Mouse (Mus musculus): ENCODE results near the gene Fbxo2. TPM values are rescaled to one million over a fixed set of nuclear protein-coding genes. Genes with fewer than 3 reads are reported as not detected.

Fbxo2 gene
- total and polyA plus RNA-seq, 2 experiments from 2014 or later: 39.8 to 45.6 TPM

- WGBS: 3% methylated on average over 44 of the region's 67 CpGs
- H3K4me1 ChIP-seq (ENCODE audit: insufficient read depth, low read length): no peaks in the 10 kb centered on the region
Observed at GRCm38 (mm10) chr4:148151267-148152168, 8.9 kb upstream of the Fbxo2 start, which contains the start of gene Fbxo6. Gene Fbxo6, minus strand, starts transcription at chr4:148152140.

GRCm38 (mm10) chr4:148152547-148152946, 7.9 kb upstream of the Fbxo2 start:
- H3K4me2 ChIP-seq (ENCODE audit: low read depth, low read length): no peak overlapping the region
- H3K4me3 ChIP-seq (ENCODE audit: low read length): no peak overlapping the region
- no peaks in the 10 kb centered on the region for H3K27me3 ChIP-seq (ENCODE audit: insufficient read depth, low read length)
- TF ChIP-seq CTCF (IDR thresholded peaks at IDR 0.05; ENCODE audit: low read depth): no peak
- H3K36me3 ChIP-seq (ENCODE audit: insufficient read depth, low read length): peaks cover 30% of the 10 kb centered on the region; the same call in 1 of the 2 replicates
- H3K9ac ChIP-seq (replicated peaks; ENCODE audit: low read length): no peak overlapping the region
- WGBS: 74% methylated on average over 5 of the region's 5 CpGs
- DNase-seq (ENCODE audit: low spot score) (no peak), ATAC-seq (no peak)
- no peaks in the 10 kb centered on the region for H3K4me1 ChIP-seq (ENCODE audit: insufficient read depth, low read length)
- no peaks in the 10 kb centered on the region for H3K9me3 ChIP-seq (ENCODE audit: low read length)
- H3K27ac ChIP-seq: no peak overlapping the region

More at GRCm38 (mm10) chr4:148151267-148152168, 8.9 kb upstream of the Fbxo2 start, which contains the start of gene Fbxo6:
- Histone ChIP-seq H3K36me3 (ENCODE audit: insufficient read depth, low read length) (peaks cover 31% of the 10 kb centered on the region; the same call in 1 of the 2 replicates), H3K4me2 (ENCODE audit: low read depth, low read length) (peak within 1 kb of the TSS; percentile 94), H3K27ac (peak within 1 kb of the TSS; percentile 95), H3K9ac (replicated peaks; ENCODE audit: low read length) (peak within 1 kb of the TSS; percentile 80), H3K27me3 (ENCODE audit: insufficient read depth, low read length) (no peaks in the 10 kb centered on the region), H3K4me3 (ENCODE audit: low read length) (peak within 1 kb of the TSS; percentile 61), H3K9me3 (ENCODE audit: low read length) (no peaks in the 10 kb centered on the region)
- TF ChIP-seq CTCF (IDR thresholded peaks at IDR 0.05; ENCODE audit: low read depth): peak; percentile 82
- ATAC-seq (peak; percentile 92), DNase-seq (ENCODE audit: low spot score) (peak; percentile 94)

- peaks cover 33% of the 10 kb centered on the region for H3K36me3 ChIP-seq (ENCODE audit: insufficient read depth, low read length)
- no peak overlapping the region for H3K4me2 ChIP-seq (ENCODE audit: low read depth, low read length)
- ATAC-seq (no peak), DNase-seq (ENCODE audit: low spot score) (no peak)
- H3K4me3 ChIP-seq (ENCODE audit: low read length): no peak overlapping the region
- TF ChIP-seq CTCF (IDR thresholded peaks at IDR 0.05; ENCODE audit: low read depth): no peak
- no peaks in the 10 kb centered on the region for H3K27me3 ChIP-seq (ENCODE audit: insufficient read depth, low read length)
- 92% methylated on average over 4 of the region's 4 CpGs for WGBS
- no peak overlapping the region for H3K9ac ChIP-seq (replicated peaks; ENCODE audit: low read length)
- peaks cover 3% of the 10 kb centered on the region; the same call in 1 of the 2 replicates for H3K4me1 ChIP-seq (ENCODE audit: insufficient read depth, low read length)
- H3K27ac ChIP-seq: no peak overlapping the region
- no peaks in the 10 kb centered on the region for H3K9me3 ChIP-seq (ENCODE audit: low read length)
Observed at GRCm38 (mm10) chr4:148154006-148154405, 6.4 kb upstream of the Fbxo2 start.

- WGBS: 33% methylated on average over 3 of the region's 3 CpGs
- TF ChIP-seq CTCF (IDR thresholded peaks at IDR 0.05; ENCODE audit: low read depth): peak; percentile 82
Observed at GRCm38 (mm10) chr4:148154982-148155381, 5.4 kb upstream of the Fbxo2 start.

GRCm38 (mm10) chr4:148158436-148159348, 1.7 kb upstream of the Fbxo2 start:
- DNase-seq (ENCODE audit: low spot score): peak; percentile 66
- Histone ChIP-seq H3K9ac (replicated peaks; ENCODE audit: low read length) (peak overlapping the region; percentile 89), H3K4me3 (ENCODE audit: low read length) (peak overlapping the region; percentile 71), H3K4me2 (ENCODE audit: low read depth, low read length) (peak overlapping the region; percentile 95), H3K36me3 (ENCODE audit: insufficient read depth, low read length) (peaks cover 23% of the 10 kb centered on the region), H3K27me3 (ENCODE audit: insufficient read depth, low read length) (peaks cover 7% of the 10 kb centered on the region; the same call in 1 of the 2 replicates), H3K4me1 (ENCODE audit: insufficient read depth, low read length) (peaks cover 3% of the 10 kb centered on the region; the same call in 1 of the 2 replicates), H3K27ac (peak overlapping the region; percentile 90), H3K9me3 (ENCODE audit: low read length) (no peaks in the 10 kb centered on the region)
- WGBS: 18% methylated on average over 27 of the region's 27 CpGs
- TF ChIP-seq CTCF (IDR thresholded peaks at IDR 0.05; ENCODE audit: low read depth): no peak
- no peak; the same call in 1 of the 2 replicates for ATAC-seq

More at GRCm38 (mm10) chr4:148154982-148155381, 5.4 kb upstream of the Fbxo2 start:
- Histone ChIP-seq H3K27ac (no peak overlapping the region), H3K36me3 (ENCODE audit: insufficient read depth, low read length) (peaks cover 33% of the 10 kb centered on the region), H3K27me3 (ENCODE audit: insufficient read depth, low read length) (no peaks in the 10 kb centered on the region), H3K4me3 (ENCODE audit: low read length) (no peak overlapping the region), H3K9ac (replicated peaks; ENCODE audit: low read length) (no peak overlapping the region), H3K4me1 (ENCODE audit: insufficient read depth, low read length) (peaks cover 3% of the 10 kb centered on the region; the same call in 1 of the 2 replicates), H3K9me3 (ENCODE audit: low read length) (no peaks in the 10 kb centered on the region), H3K4me2 (ENCODE audit: low read depth, low read length) (no peak overlapping the region)
- no peak for ATAC-seq
- peak; percentile 78 for DNase-seq (ENCODE audit: low spot score)
